22 mouse cellular contexts compared by ENCODE assay signal in genomic region chr9:46395156-46395765, GRCm38 (mm10).
"Had no signal": no experiment of that assay in that cellular context is flagged by ENCODE, and none has a peak within 500 bp of the region (broad histone marks: within the 10 kb centered on the region; RNA-seq: fewer than 3 reads in every experiment).

No protein-coding gene starts in this region.

- H3K9me3 ChIP-seq: liver, embryonic 13.5 days; lung, embryonic 15.5 days; megakaryocyte, embryonic 14.5 days; midbrain, embryonic 10.5 days; neural tube, embryonic 13.5 days; stomach, embryonic 15.5 days had no signal

- ATAC-seq: midbrain, embryonic 13.5 days; midbrain, embryonic 16.5 days had no signal

- H3K36me3 ChIP-seq: liver, embryonic 13.5 days; lung, embryonic 15.5 days; midbrain, embryonic 10.5 days; midbrain, embryonic 13.5 days; neural tube, embryonic 13.5 days; stomach, embryonic 15.5 days had no signal

- H3K27ac ChIP-seq: kidney, postnatal 0 days; left cerebral cortex, adult 2 months; liver, embryonic 13.5 days; lung, embryonic 15.5 days; midbrain, embryonic 10.5 days; midbrain, embryonic 13.5 days; neural tube, embryonic 13.5 days; stomach, embryonic 15.5 days had no signal

- DNase-seq: kidney, adult 18-20 months; kidney, adult 9 months; kidney, postnatal 36 days; layer of hippocampus, postnatal 36 days; liver, embryonic 13.5 days; lung, postnatal 10 days; lung, postnatal 36 days; retina, postnatal 1 day; right cerebral cortex, postnatal 25 days; spleen, adult 18-20 months; thymus, adult 18-20 months; thymus, postnatal 36 days had no signal

- H3K4me2 ChIP-seq: liver, embryonic 13.5 days; lung, embryonic 15.5 days; midbrain, embryonic 13.5 days; neural tube, embryonic 13.5 days; stomach, embryonic 15.5 days had no signal

- H3K4me3 ChIP-seq: left cerebral cortex, adult 2 months; liver, embryonic 13.5 days; lung, embryonic 15.5 days; megakaryocyte, embryonic 14.5 days; midbrain, embryonic 10.5 days; midbrain, embryonic 13.5 days; myocyte; neural tube, embryonic 13.5 days; stomach, embryonic 15.5 days had no signal

- H3K9ac ChIP-seq: liver, embryonic 13.5 days; lung, embryonic 15.5 days; midbrain, embryonic 13.5 days; neural tube, embryonic 13.5 days; stomach, embryonic 15.5 days had no signal

- H3K4me1 ChIP-seq: liver, embryonic 13.5 days; megakaryocyte, embryonic 14.5 days; stomach, embryonic 15.5 days had no signal
